In the genomic region with DNA sequence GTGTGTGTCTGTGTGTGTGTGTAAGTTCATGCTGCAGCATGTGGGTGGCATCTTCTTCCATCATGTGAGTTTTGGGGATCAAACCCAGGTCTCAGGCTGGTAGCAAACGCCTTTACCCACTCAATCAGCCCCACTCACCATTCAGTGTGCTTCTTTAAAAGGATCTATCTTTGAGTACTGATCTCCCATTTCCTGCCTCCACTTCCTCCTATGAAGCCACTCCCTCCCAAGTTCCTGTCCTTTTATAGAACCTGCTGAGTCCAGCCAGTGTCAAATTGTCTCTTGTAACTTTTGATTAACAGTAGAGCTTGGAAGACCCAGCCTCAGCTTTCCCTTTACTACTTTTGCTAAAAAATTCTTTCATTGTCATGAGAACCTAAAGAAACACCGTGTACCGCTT, we compare ENCODE assay signal across 26 mouse cellular contexts.
"Had no signal": no experiment of that assay in that cellular context is flagged by ENCODE, and none has a peak within 500 bp of the region (broad histone marks: within the 10 kb centered on the region; RNA-seq: fewer than 3 reads in every experiment).

No protein-coding gene starts in this region.

- H3K9ac ChIP-seq: heart, embryonic 13.5 days; heart, embryonic 15.5 days; hindbrain, embryonic 13.5 days; hindbrain, embryonic 15.5 days; kidney, embryonic 15.5 days; limb, embryonic 13.5 days; limb, embryonic 15.5 days; liver, embryonic 13.5 days; liver, embryonic 15.5 days had no signal

- H3K9me3 ChIP-seq: heart, embryonic 13.5 days; heart, embryonic 15.5 days; hindbrain, embryonic 13.5 days; hindbrain, embryonic 15.5 days; kidney, embryonic 15.5 days; limb, embryonic 13.5 days; limb, embryonic 15.5 days; liver, embryonic 13.5 days; liver, embryonic 15.5 days had no signal

- H3K36me3 ChIP-seq: heart, embryonic 13.5 days; heart, embryonic 15.5 days; hindbrain, embryonic 13.5 days; hindbrain, embryonic 15.5 days; kidney, embryonic 15.5 days; limb, embryonic 13.5 days; limb, embryonic 15.5 days; liver, embryonic 13.5 days; liver, embryonic 15.5 days had no signal

- H3K4me2 ChIP-seq: heart, embryonic 11.5 days; heart, embryonic 13.5 days; heart, embryonic 15.5 days; hindbrain, embryonic 13.5 days; hindbrain, embryonic 15.5 days; kidney, embryonic 15.5 days; limb, embryonic 13.5 days; limb, embryonic 15.5 days; liver, embryonic 13.5 days; liver, embryonic 15.5 days had no signal

- DNase-seq: gastrocnemius, postnatal 14 days; gastrocnemius, postnatal 36 days; heart, adult 11 months; heart, adult 2 months; heart, postnatal 14 days; heart, postnatal 36 days; kidney, adult 11 months; kidney, adult 9 months; kidney, postnatal 10 days; kidney, postnatal 25 days; kidney, postnatal 4 days; layer of hippocampus, adult 9-11 months; layer of hippocampus, postnatal 36 days; left cerebral cortex, postnatal 4 days; liver, embryonic 13.5 days had no signal

- H3K4me3 ChIP-seq: heart, adult 2 months; heart, embryonic 13.5 days; heart, embryonic 15.5 days; hindbrain, embryonic 13.5 days; hindbrain, embryonic 15.5 days; kidney, embryonic 15.5 days; limb, embryonic 13.5 days; limb, embryonic 15.5 days; liver, embryonic 13.5 days; liver, embryonic 15.5 days had no signal

- H3K4me1 ChIP-seq: heart, embryonic 13.5 days; heart, embryonic 15.5 days; hindbrain, embryonic 13.5 days; hindbrain, embryonic 15.5 days; kidney, embryonic 15.5 days; limb, embryonic 13.5 days; limb, embryonic 15.5 days; liver, embryonic 13.5 days; liver, embryonic 15.5 days had no signal

- ATAC-seq: hindbrain, postnatal 0 days; intestine, embryonic 16.5 days had no signal

- H3K27me3 ChIP-seq: heart, embryonic 13.5 days; heart, embryonic 15.5 days; hindbrain, embryonic 13.5 days; hindbrain, embryonic 15.5 days; kidney, embryonic 15.5 days; limb, embryonic 13.5 days; limb, embryonic 15.5 days; liver, embryonic 13.5 days; liver, embryonic 15.5 days had no signal

- H3K27ac ChIP-seq: heart, adult 2 months; heart, embryonic 13.5 days; heart, embryonic 15.5 days; hindbrain, embryonic 13.5 days; hindbrain, embryonic 15.5 days; hindbrain, postnatal 0 days; kidney, embryonic 15.5 days; limb, embryonic 13.5 days; limb, embryonic 15.5 days; liver, embryonic 13.5 days; liver, embryonic 15.5 days had no signal
